Mouse (Mus musculus): ENCODE data around the gene Slc13a3.

Slc13a3 gene

DNA sequence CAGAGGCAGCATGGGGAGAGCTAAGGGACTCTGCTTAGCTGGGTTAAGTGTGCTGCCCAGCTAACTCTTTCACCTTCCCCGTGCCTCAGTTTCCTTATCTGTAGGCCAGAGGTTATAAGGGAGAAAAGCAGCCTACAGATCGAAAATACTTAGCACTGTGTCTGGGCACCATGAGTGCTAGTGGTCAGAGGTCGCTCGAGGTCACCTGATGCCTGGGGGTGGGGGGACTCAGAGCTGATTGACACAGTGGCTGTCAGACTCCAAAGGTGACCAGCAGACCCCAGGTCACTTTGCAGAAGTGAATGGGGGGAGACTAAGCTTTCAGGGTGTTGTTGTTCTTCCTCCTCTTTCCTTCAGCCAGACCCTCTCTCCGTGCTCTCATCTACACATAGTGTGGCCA lies 58.7 kb downstream of the Slc13a3 start:
- in situ Hi-C loops (cut with MseI, MboI), result no loop called here

DNA sequence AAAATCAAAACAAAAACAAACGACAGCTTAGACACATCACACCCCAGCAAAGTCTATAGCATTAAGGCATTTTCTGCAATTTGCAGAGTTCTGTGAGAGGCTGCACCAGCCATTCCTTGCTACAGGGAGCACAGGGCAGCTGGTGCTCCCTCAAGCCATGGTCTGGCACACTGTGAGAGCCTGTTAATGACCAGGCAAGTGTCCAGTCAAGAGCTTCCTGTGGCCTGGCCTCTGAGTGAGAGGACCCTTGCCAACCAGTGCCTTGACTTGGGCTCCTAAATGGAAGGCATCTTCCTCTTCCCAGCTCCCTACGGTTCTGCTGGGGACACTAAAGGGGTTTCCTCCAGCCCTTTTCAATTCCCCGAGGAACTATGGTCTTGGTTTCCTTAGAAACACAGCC lies 59.1 kb downstream of the Slc13a3 start:
- in situ Hi-C loops (cut with MseI, MboI), result no loop called here

DNA sequence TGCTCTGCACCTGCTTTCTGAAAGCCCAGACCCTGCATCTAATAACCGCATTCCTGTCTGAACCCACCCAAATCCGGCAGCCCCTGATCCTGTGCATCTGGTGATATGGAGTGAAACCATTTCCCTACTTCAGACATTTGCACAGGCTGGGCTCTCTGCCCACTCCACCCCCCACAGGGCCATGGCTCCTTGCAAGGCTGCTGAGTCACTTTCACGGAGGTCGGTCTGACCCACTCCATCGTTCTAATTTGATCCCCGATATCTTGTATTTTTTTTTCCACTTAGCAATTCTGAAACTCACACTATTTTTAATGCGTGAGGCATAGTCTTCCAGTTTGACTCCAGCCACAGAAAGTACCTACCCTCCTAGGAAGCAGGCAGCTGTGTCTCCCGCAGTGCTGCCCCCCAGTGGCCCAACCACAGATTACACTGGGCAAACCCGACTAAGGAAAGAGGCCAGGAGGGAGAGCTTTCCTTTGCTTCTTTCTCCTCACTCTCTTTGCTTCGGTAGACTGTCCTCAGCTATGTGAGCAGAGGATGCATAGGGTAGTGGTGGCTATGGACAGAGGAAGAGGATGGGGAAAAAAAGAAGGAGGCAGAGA lies 65.2 kb downstream of the Slc13a3 start:
- in situ Hi-C loops (cut with MseI, MboI), result no loop called here

DNA sequence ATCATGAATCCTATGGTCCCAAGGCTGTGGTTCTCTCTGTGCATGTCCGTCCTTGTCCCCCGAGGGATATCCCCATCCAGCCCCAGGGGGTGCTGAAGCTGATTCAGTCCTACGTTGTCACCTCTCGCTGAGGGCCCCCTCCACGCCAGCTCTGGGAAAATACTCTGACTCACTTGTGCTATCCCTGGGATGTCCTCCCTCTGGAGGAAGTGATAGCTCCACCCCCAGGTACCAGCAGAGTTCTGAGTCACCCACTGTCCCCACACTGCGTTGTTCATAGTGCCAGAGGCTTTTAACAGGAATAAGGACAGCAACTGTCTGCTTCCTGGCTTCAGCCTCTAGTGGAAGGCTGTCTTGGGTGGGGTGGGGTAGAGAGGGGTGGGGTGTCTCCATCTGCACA lies 67.7 kb downstream of the Slc13a3 start:
- in situ Hi-C loops (cut with MseI, MboI), result no loop called here

DNA sequence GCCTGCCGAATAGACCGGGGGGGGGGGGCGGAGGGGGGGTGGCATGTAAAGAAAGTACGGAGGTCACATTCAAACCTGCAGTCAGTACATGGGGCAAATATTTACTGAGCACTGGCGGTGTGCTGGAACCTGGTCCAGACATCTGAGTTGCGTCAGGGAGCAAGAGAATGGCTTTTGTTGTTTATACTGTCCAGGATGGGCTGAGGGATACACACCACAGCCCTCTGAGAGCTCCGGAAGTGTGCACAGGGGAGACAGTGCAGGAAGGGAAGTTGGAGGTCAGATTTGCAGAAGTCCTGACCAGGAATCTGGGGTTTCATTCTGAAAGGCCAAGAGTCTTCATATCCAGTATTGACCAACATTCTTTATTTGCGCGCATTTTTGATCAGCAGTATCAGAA lies 68.1 kb downstream of the Slc13a3 start:
- in situ Hi-C loops (cut with MseI, MboI), result no loop called here

DNA sequence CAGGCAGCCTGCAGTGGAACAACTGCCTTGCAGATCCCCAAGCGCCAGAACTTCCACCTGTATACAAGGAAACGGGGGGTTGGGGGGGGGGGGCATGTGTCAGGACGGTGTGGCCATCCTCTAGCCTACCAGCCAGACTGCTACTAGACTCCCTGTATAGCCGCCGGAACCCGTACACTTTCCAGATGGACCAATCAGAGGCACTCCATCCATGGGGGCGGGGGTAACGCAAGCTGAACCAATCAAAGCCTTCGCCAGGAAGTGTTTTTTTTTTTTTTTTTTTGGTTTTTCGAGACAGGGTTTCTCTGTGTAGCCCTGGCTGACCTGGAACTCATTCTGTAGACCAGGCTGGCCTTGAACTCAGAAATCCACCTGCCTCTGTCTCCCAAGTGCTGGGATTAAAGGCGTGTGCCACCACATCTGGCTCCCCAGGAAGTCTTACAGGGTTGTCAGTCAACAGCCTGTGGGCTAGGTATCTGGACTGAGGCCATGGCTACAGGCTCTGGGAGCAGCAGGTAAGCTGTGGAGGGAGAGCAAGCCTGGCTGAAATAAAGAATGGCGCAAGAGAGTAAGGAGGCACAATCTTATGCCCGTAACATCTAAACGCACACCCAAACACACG lies 74.8 kb downstream of the Slc13a3 start:
- in situ Hi-C loops (cut with MseI, MboI), result loop anchor here (10.0 kb wide), 1 partner anchor 87 kb away; no protein-coding TSS in a partner anchor

DNA sequence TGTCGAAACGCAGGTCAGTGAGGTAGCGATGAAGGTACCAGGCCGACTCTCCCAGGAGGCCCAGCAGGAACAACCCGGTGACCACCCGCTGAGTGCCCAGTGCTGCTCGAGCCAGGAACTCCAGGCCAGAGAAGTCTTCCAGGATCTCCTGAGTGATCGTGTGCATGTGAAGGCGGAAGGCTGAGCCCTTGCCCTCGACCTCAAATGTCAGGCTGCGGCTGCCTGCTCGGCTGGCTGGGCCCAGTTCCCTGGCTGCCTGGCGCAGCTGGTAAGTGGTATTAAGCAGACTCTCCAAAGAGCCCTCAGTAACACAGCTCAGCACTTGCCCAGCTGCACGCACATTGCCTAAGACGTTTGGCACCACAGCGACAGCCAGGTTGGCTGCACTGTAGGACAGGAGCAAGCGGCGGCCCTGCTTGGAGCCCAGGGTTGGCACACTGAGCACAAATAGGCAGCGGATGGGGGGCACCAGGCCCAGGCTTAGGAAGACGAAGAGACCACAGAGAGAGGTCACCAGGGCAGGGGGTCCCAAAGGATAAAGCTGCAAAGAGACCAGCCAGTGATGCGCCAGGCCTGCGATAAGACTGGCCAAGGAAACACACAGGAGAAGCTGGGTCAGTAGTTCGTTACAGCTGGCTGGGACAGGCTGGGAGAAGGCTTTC lies 75.4 kb downstream of the Slc13a3 start:
- in situ Hi-C loops (cut with MseI, MboI), result loop anchor here (10.0 kb wide), 1 partner anchor 87 kb away; no protein-coding TSS in a partner anchor

DNA sequence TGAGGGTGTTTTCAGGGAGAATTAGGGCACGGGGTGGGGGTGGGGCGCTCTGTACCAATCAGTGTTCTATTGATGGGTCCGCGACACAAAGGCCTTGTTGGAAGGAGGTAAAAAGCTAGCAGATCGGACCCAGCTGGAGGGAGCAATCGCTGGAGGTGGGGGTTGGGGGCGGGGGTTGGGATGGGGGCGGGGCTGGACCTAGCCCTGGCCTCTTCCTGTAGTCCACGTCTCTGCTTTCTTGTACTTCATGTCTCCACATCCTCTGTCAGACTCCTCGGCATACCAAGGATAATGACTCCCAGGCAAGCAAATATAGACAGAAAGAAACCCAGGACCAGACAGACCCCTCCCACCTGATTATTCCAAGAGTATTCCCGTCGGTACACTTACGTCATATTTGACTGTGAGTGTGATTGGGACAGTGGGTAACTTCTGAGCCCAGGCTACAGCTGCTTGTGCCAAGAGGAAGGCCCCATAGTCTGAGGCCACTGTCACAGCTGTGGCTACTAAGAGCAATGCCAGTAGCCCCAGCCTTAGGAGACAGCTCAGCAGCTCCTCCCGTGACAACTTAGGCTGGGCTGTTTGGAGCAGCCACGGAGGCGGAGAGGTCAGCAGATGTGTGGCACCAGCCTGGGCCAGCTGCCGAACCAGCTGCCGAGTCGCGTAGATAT lies 76.1 kb downstream of the Slc13a3 start:
- in situ Hi-C loops (cut with MseI, MboI), result loop anchor here (10.0 kb wide), 1 partner anchor 88 kb away; no protein-coding TSS in a partner anchor

DNA sequence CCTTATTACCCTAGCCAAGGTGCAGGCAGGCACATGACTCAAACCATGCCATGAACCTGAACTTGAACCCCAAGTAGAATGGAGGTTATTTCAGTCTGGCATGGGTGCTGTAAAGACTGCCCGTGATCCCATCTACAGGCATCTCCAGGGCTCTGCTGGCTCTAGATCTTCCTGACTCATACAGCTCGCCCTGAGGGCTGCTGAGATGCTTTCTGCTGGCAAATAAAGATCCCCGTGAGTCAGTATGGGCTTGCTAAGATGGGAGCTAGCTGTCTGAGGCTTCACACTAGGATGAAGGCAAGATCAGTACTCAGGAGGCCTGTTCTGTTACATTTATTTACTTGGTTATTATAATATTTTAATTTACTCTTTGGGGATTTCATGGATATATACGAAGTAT lies 80.9 kb downstream of the Slc13a3 start:
- in situ Hi-C loops (cut with MseI, MboI), result loop anchor here (10.0 kb wide), 1 partner anchor 93 kb away; no protein-coding TSS in a partner anchor

DNA sequence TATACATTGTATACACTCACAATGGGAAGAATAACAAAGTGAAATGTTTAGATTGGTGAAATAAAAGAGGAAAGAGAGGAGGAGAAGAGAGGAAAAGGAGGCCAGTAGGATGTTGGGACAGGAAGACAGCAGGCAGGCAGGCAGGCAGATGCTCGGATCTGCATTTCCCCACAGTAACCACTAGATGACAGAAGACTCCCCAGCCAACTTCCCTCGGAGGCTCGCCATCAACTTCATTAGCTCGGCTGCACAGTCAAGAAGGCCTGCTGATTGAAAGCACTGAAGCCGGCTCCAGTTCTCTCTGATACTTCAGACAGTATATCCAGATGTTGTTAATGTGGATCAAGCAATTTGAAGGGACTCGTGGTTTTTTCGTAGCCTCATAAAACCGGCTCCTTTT lies 81.5 kb downstream of the Slc13a3 start:
- in situ Hi-C loops (cut with MseI, MboI), result loop anchor here (10.0 kb wide), 1 partner anchor 93 kb away; no protein-coding TSS in a partner anchor

DNA sequence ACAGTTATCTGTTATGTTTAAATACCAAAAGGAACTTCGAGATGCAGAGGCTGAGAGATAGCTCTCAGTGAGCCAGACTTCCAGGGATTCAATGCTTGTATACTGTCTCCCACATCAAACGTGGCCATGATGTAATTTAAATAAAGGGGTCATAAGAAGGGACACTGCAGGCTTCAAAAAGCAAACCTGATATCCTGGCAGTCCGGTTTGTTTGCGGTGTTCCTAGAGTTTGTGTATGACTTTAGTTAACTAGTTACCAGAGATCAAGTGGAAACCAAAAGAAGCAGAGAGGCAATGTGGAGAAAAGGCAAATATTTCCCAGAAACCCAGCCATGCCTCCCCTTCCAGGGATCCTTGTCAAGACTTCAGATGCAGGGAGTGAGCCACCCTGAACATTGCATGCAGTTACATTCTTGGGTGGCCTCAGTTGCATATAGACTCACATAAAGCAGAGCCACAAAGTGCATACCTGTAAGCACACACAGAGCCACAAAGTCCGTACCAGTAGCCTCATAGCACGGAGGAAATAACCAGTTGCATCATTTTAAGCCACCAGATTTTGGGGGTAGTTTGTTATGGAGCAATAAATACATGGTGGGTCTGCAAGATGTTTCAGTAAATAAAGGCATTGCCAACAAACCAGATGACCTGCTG lies 83.6 kb downstream of the Slc13a3 start:
- in situ Hi-C loops (cut with MseI, MboI), result no loop called here

DNA sequence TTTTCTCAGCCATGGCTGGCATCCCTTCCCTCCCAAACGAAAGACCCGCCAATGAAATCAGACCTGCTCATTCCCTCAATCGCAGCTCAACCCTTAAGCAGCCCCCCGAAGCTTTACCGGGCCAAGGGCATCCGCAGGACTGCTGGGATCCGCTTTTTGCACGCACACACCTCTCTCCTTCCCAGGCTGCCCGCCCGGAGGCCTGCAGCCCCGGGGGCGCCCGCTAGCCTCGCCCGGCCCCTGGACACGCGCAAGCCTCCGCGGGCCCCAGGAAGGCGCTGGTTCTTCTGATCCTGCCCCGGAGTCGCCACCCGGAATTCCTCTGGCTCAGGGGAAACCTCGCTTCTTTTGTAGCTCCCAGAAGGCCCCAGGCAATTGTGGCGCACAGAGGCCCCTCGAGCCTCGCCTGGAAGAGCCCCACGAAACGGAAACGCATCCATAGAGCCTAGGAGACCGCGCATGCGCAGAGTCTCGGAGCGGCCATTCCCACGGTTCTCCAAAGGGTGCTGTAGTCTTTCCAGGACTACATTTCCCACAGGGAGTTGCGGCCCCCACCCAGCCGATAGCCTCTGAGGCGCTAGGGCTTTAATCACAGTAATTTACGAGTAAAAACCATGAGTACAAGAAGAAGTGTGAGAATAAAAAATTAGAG lies 85.1 kb downstream of the Slc13a3 start, which contains the start of gene Zfp334:
Gene Zfp334 (minus strand): TSS at position 416 of the 652 bp plus-strand sequence.
- in situ Hi-C loops (cut with MseI, MboI), result no loop called here

DNA sequence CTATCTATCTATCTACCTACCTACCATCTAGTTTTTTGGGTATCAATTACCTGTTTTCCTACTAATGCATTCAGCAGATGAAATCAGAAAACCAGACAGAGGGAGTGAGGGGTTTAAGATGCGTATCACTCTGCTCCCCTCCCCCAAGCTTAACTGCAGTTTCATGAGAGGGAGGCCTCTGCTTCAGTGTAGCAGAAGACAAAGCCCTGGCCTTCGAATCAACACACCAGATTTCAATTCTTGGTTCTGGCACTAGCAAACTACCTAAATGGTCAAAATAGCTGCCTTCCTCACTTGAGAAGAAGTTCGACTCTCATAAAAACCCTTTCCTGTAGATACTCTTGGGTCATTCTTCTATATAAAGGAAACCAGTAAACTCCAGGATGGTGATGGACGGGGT lies 85.7 kb downstream of the Slc13a3 start:
- in situ Hi-C loops (cut with MseI, MboI), result no loop called here

DNA sequence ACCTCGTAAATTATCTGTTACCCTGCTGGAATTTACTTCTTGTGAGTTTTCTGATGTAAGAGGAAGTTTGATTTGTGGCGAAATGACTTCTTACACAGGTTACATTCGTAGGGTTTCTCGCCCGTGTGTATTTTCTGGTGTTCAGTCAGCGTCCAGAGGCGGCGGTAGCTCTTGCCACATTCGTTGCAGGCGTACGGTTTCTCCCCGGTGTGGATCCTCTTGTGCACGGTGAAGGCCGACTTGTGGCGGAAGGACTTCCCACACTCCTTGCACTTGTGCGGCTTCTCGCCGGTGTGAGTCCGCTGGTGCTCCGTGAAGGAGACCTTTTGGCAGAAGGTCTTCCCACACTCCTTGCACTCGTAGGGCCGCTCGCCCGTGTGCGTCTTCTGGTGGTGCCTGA lies 93.0 kb downstream of the Slc13a3 start:
- in situ Hi-C loops (cut with MseI, MboI), result no loop called here

DNA sequence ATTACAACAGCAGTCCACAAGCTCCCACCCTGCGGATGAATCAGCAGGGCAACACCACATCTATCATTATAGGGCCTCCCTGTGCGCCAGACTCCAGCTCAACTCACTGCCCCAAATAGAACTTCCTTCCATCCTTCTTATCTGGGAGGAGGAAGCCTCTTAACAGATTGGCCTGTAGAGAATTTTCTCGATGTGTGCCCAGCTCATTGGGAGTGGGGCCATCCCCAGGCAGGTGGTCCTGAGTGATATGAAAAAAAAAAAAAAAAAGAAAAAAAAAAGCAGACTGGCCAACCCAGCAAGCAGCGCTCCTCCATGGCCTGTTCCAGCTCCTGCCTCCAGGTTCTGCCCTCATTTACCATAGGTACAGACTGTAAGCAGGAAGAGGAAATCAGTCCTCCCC lies 97.0 kb downstream of the Slc13a3 start:
- in situ Hi-C loops (cut with MseI, MboI), result no loop called here

DNA sequence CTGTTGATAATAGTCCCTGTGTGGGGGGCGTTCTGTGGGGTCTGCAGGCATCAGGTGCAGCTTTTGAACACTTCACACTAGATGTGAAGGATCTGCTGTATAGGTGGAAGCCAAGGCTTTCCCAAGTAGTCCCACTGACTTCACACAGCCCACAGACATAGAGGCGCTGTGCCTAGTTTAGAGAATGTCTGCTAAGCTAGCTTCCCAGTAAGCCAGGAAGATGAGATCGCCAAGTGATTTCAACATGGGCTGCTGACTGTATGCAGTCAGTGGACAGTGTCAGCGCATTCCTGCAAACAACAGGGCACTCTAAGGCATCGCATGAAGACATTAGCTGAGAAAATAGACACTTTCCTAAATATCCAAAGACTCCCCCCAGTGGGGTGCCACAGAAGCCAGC lies 97.6 kb downstream of the Slc13a3 start:
- in situ Hi-C loops (cut with MseI, MboI), result no loop called here

DNA sequence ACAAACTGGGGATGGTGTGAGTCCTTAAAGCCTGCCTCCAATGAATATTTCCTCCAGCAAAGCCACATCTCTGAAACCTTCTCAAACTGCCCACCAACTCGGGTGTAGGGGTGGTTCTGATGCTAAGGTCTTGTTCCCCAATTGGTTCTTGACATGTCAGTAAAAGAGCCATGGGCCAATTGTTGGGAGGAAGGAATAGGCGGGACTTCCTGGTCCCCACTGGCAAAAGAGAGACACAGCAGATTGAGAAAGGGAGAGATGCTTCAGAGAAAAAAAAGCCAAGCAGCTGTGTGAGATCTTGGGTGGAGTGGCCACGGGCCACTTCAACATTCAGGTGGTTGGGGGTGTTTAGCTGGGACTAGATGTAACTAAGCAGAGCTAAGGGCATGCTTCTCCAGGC lies 102.0 kb downstream of the Slc13a3 start:
- in situ Hi-C loops (cut with MseI, MboI), result no loop called here

DNA sequence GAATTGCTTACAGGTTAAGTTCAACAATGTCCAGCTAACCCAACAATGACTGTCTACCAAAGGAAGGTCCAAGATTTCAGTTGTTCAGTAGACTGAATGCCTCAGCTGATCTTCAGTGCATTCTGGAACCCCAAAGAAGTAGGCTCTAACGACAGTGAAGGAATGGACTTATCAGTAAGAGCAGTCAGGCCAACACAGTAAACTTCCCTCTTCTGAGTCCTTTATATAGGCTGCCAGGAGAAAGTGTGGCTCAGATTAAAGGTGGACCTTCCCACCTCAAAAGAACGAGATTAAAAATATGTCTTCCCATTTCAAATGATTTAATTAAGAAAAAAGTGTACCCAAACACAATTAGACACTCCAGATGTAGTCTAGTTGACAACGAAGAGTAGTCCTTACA lies 102.7 kb downstream of the Slc13a3 start:
- in situ Hi-C loops (cut with MseI, MboI), result no loop called here

DNA sequence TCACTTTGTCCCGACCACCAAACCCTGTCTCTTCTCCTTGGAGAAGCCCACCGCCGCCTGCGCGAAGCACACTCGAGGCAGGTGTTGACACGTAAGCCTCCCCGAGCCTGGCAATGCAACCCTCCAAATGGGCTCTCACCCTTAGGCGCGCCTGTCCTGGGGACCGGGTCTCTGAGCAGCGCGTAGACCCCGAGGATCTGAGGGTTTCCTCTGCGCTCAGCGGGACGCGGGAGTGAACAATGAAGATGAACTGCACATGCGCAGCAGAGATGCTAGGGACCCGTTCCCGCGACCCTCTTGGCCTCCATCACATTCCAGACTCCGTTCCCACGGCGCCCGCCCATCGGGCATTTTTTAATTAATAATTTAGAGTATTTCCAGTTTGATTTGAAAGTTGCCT lies 104.5 kb downstream of the Slc13a3 start, which contains the start of gene Zfp663:
Gene Zfp663 (minus strand): TSS at position 234 of the 400 bp plus-strand sequence.
- in situ Hi-C loops (cut with MseI, MboI), result no loop called here

DNA sequence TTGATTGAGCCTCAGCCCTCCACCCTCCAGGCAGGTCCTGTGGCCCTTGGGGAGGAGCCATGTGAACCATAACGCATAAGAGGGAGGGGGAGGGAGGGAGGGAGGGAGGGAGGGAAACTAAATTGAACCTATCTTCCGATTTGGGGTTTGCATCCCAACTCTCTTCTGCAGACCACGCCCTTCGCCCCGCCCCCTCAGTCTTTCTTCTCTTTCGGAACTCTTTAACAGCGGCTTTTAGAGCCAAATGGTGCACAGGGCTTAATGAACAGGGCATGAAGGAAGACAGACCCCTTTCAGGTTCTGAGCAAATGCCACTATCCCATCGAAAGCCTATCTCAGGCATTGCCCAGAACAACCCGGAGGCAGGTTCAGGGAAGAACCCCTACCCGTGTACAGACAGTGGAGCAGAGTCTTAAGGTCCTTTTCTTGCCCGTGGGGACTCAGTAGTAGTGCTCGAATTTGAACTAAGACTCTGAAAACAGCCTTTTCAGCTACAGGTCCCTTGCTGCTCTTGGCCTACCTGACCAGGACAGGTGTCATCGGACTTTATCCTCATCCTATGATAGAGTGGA lies 105.1 kb downstream of the Slc13a3 start:
- in situ Hi-C loops (cut with MseI, MboI), result no loop called here

DNA sequence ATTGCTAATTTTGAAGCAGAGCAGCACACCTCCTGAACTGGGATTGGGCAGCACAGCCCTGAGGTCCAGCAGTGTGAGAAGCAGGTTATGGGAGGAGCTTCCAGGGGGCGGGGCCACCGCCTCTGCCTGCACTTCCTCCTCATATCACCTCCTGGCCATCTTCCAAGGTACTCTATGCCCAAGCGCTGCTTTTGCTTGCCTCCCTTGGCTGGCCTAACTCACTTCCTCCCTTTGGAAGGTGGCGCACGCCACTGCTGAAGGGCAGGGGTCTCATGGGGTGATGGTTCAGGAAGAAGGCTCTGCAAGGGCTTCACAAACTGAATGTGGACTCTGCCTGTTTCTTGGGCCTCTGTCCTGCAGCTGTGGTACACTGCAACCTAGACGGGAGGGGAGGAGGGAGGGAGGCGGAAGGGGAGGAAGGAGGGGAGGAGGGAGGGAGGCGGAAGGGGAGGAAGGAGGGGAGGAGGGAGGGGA lies 105.9 kb downstream of the Slc13a3 start:
- in situ Hi-C loops (cut with MseI, MboI), result no loop called here
